Mouse (Mus musculus): Measurements from ENCODE around the gene Otulin.

Otulin gene

GRCm38 (mm10) chr15:27580771-27581170 lies 49.7 kb downstream of the Otulin start:
- DNase-seq (ENCODE audit: low read depth, low spot score): no peak

- DNase-seq (ENCODE audit: low read depth, low spot score): peak; percentile 21
Measured at GRCm38 (mm10) chr15:27579853-27580252, 50.6 kb downstream of the Otulin start.

GRCm38 (mm10) chr15:27578918-27579317 lies 51.6 kb downstream of the Otulin start:
- no peak for DNase-seq (ENCODE audit: low read depth, low spot score)

- no peak for DNase-seq (ENCODE audit: low read depth, low spot score)
Measured at GRCm38 (mm10) chr15:27577915-27578780, 52.3 kb downstream of the Otulin start.

- no peak for DNase-seq (ENCODE audit: low read depth, low spot score)
Measured at GRCm38 (mm10) chr15:27576886-27577285, 53.6 kb downstream of the Otulin start.

GRCm38 (mm10) chr15:27575932-27576331 lies 54.6 kb downstream of the Otulin start:
- no peak for DNase-seq (ENCODE audit: low read depth, low spot score)

- no peak for DNase-seq (ENCODE audit: low read depth, low spot score)
Measured at GRCm38 (mm10) chr15:27574992-27575781, 55.3 kb downstream of the Otulin start.

- no peak for DNase-seq (ENCODE audit: low read depth, low spot score)
Measured at GRCm38 (mm10) chr15:27571179-27571578, 59.3 kb downstream of the Otulin start.

- DNase-seq (ENCODE audit: low read depth, low spot score): no peak
Measured at GRCm38 (mm10) chr15:27570385-27570784, 60.1 kb downstream of the Otulin start.

GRCm38 (mm10) chr15:27569924-27570323 lies 60.6 kb downstream of the Otulin start:
- DNase-seq (ENCODE audit: low read depth, low spot score): no peak

- DNase-seq (ENCODE audit: low read depth, low spot score): no peak
Measured at GRCm38 (mm10) chr15:27568371-27568770, 62.1 kb downstream of the Otulin start.

GRCm38 (mm10) chr15:27567356-27567755 lies 63.1 kb downstream of the Otulin start:
- DNase-seq (ENCODE audit: low read depth, low spot score): no peak

- no peak for DNase-seq (ENCODE audit: low read depth, low spot score)
Measured at GRCm38 (mm10) chr15:27565626-27566185, 64.8 kb downstream of the Otulin start.

- DNase-seq (ENCODE audit: low read depth, low spot score): no peak
Measured at GRCm38 (mm10) chr15:27564106-27565100, 66.1 kb downstream of the Otulin start.

- no peak for DNase-seq (ENCODE audit: low read depth, low spot score)
Measured at GRCm38 (mm10) chr15:27560315-27560714, 70.2 kb downstream of the Otulin start.

GRCm38 (mm10) chr15:27558456-27559147 lies 71.9 kb downstream of the Otulin start:
- no peak for DNase-seq (ENCODE audit: low read depth, low spot score)

GRCm38 (mm10) chr15:27553554-27553953 lies 76.9 kb downstream of the Otulin start:
- no peak for DNase-seq (ENCODE audit: low read depth, low spot score)

- DNase-seq (ENCODE audit: low read depth, low spot score): peak; percentile 14
Measured at GRCm38 (mm10) chr15:27552129-27552700, 78.3 kb downstream of the Otulin start.

GRCm38 (mm10) chr15:27551117-27552114 lies 79.1 kb downstream of the Otulin start:
- peak; percentile 74 for DNase-seq (ENCODE audit: low read depth, low spot score)
